Mouse (Mus musculus): ENCODE data around the gene Macrod1.

GRCm38 (mm10) chr19:7239574-7239973 lies 183.0 kb downstream of the Macrod1 start:
- no peak for TF ChIP-seq POLR2A (IDR thresholded peaks at IDR 0.05; ENCODE audit: low read depth, low read length)
- no peak for TF ChIP-seq CTCF (IDR thresholded peaks at IDR 0.05; ENCODE audit: extremely low read depth, insufficient read depth, insufficient read length, insufficient replicate concordance)

Data from spleen, adult 2 months (tissue).